Mouse (Mus musculus) layer of hippocampus, adult 9-10 months (tissue): ENCODE measurements around the gene 1700020D05Rik.
"Not testable (repeated sequence)": the region's sequence is repeated elsewhere in the genome, so short reads cannot be mapped to it uniquely, and the experiment has no call there.

Source experiments
- DNase-seq: peaks from one replicate; pipeline ENCODE4 v3.0.0; 2022; ENCODE audit warnings: low spot score

Gene 1700020D05Rik

DNA sequence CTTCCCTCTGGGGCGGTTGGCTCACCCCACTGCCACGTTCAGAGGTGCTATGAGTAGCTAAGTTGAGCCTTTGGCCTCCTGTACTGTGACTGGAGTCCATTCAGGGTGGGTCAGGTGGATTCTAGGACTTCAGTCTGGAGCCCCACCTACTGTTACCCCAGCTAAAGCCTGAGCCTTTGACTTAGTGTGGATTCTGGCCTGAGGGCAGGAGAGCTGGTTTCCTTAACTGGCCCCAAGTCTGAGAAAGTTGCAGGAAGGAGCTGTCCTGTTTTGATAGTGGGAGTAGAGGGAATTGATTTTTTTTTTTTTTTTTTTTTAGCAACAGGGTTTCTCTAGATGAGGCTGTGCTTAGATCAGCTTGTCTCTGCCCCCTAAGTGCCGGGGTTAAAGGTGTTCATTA is 9.3 kb downstream of the 1700020D05Rik start:
- no peak for DNase-seq

DNA sequence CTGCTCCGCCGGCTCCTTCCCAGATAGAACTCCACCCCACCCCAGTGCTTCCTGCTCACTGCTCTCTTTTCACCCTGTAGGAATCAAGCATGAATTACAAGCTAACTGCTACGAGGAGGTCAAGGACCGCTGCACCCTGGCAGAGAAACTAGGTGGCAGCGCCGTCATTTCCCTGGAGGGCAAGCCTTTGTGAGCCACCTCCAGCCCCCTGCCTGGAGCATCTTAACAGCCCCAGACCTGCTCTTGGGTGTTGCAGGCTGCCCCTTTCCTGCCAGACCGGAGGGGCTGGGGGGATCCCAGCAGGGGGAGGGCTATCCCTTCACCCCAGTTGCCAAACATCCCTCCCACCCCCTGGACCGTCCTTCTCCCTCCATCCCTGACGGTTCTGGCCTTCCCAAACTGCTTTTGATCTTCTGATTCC is 10.3 kb downstream of the 1700020D05Rik start:
- DNase-seq: not testable (repeated sequence)

GRCm38 (mm10) chr19:5492641-5493040 is 10.9 kb downstream of the 1700020D05Rik start:
- no peak for DNase-seq

GRCm38 (mm10) chr19:5490898-5491708 is 12.5 kb downstream of the 1700020D05Rik start:
- DNase-seq: peak; percentile 55

- DNase-seq: peak; percentile 88
Observed at GRCm38 (mm10) chr19:5490313-5490897, 13.2 kb downstream of the 1700020D05Rik start, which contains the start of gene Cfl1. TSS of gene Cfl1 (plus strand) at chr19:5490455.

GRCm38 (mm10) chr19:5489721-5490120 is 13.9 kb downstream of the 1700020D05Rik start:
- DNase-seq: not testable (repeated sequence)

- peak; percentile 93 for DNase-seq
Observed at GRCm38 (mm10) chr19:5488878-5489571, 14.6 kb downstream of the 1700020D05Rik start.

- peak; percentile 91 for DNase-seq
Observed at GRCm38 (mm10) chr19:5487768-5488550, 15.6 kb downstream of the 1700020D05Rik start, which contains the start of gene Mus81. TSS of gene Mus81 (minus strand) at chr19:5488402.

GRCm38 (mm10) chr19:5486771-5487170 is 16.8 kb downstream of the 1700020D05Rik start:
- no peak for DNase-seq

DNA sequence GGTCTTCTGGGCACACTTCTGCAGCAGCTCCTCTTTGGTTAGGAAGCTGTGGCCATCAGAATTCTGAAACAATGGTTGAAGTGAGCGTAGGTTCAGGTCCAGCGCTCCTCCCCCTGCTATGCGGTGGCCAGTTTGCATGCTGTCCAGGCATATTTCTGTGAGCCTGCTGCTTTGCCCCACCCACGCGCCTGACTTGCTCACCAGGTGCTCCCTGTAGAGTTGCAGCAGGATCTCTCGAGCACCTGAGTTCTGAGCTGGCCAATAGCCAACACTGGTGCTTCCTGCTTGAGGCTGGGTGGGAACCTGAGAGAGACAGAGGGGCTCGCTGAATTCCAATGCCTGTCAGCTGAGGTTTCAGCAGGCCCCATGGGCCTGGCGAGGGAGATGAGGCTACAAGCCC is 17.3 kb downstream of the 1700020D05Rik start:
- no peak for DNase-seq

GRCm38 (mm10) chr19:5485821-5486220 is 17.8 kb downstream of the 1700020D05Rik start:
- no peak for DNase-seq

DNA sequence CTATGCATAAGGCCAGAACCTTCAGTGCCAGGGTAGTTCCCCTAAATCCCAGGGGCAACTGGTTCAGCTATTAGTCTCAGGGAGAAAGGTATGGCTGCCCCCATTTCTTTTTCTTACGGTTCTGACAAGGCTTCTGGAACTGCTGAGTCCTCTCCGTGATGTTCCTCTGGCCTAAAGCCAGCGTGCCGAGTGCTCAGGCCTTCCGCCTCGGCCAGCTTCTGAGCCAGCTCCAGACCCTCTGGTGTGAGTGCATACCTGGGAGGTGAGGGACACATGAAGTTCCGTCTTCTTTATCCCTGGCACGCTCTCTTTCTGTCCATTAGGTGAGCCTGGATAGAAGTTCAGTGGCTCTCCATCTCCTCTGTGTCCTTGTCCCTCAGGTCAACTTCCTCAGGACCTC is 18.2 kb downstream of the 1700020D05Rik start:
- no peak for DNase-seq

GRCm38 (mm10) chr19:5484496-5484895 is 19.1 kb downstream of the 1700020D05Rik start:
- DNase-seq: no peak

GRCm38 (mm10) chr19:5483386-5484359 is 19.9 kb downstream of the 1700020D05Rik start:
- DNase-seq: no peak

GRCm38 (mm10) chr19:5481398-5481797 is 22.2 kb downstream of the 1700020D05Rik start:
- DNase-seq: no peak

DNA sequence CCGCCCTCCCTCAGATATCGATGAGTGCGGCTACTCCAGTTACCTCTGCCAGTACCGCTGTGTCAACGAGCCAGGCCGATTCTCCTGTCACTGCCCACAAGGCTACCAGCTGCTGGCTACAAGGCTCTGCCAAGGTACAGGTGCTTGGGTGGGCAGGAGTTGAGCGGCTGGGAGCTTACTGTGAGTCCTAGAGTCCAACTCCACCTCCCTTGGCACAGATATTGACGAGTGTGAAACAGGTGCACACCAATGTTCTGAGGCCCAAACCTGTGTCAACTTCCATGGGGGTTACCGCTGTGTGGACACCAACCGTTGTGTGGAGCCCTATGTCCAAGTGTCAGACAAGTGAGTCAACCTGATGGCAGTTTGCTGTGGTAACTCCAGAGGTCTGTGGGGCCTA is 23.6 kb downstream of the 1700020D05Rik start:
- no peak for DNase-seq

- no peak for DNase-seq
Observed at GRCm38 (mm10) chr19:5477668-5478300, 25.8 kb downstream of the 1700020D05Rik start.

DNA sequence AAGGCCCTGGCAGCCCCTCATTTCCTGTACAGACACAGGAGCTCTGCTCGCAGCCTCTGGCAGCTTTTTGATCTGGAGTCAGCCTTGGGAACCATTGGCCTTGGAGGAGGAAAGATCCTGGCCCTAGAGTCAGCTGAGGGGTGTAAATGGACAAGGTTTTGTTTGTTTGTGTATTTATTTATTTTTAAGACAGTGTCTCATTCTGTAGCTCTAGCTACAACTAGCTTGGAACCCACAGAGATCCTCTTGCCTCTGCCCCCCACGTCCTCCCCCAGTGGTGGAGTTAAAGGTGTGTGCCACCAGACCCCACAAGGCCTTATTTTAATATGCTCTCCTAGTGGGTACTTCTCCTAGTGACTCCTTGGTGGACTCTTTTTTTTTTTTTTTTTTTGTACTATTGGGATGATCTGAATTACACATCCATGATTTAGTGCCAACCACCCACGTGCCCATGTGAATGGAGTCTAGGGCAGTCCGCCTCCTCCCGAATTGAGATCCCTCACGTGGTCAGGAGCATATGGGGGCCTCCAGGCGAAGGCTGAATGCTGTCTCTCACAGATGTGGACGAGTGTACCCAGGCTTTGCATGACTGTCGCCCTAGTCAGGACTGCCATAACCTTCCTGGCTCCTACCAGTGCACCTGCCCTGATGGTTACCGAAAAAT is 26.5 kb downstream of the 1700020D05Rik start:
- DNase-seq: no peak

- DNase-seq: no peak
Observed at GRCm38 (mm10) chr19:5475069-5475714, 28.4 kb downstream of the 1700020D05Rik start.
